Mouse (Mus musculus) mesoderm, embryonic 11.5 days (tissue): ENCODE data around the gene Gapdh.

Experiments
- DNase-seq: peaks from one replicate; pipeline ENCODE4 v3.0.0-alpha.2; 2012; ENCODE audit warnings: low read depth, low spot score

Gapdh gene

DNA sequence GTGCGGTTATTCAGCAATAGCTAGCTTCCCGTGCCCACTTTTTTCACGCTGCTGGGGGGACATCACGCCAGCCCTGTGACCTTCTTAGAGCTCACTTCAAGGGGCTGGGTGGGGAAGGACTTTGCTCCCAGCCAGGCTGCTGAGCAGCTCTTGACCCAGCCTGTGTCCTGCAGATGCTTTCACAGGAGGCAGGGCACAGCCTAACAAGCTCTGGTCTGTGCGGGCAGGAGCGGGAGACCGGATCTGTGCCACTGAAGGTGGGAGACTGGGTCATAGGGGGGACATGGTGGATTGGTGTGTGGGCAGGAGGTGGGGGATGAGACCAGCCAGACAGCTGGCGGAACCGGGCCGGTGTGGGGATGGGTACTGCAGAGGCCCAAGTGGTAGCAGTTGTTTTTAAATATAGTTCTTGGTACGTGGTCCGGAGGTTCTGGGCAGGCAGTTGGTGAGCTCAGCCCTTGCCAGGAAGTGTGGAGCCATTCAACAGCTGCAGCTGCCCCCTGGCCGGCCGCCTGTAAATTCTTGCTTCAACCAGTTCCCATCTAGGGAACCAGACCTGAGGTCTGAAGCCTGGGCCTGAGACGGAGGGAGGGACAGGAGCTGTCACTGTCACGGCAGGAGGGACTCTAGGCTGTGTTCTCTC, 17.2 kb downstream of the Gapdh start:
- no peak for DNase-seq

DNA sequence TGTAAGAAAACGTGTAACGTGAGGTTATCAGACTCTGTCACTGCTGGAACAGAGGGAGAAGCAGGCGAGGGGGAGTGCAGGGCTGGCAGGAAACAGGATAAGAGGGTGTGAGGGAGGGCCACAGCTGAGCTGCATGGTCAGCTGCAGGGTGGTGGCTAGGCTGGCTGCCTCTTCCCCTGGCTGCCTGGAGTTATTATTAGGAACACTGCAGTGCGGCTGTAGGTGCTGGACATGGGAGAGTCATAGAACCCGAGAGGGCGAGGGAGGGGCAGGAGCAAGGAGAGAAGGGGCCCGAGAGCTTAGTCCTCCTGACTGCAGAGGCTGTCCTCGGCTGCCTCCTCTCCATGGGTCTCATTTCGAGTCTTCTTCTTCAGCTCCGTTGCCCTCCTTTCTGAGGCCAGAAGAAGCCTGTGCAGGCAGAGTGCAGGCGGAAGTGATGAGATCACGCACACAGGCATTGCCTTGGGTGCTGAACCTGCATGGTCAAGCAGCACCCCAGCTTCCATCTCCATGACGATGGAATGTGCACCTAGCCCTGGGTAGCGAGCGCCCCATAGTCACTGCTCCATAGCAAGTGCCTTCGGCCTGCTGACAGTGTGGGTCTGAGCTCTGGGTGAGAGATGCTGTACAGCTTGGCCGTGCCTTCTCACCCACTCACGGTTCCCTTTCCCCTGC, 17.9 kb downstream of the Gapdh start:
- no peak for DNase-seq

DNA sequence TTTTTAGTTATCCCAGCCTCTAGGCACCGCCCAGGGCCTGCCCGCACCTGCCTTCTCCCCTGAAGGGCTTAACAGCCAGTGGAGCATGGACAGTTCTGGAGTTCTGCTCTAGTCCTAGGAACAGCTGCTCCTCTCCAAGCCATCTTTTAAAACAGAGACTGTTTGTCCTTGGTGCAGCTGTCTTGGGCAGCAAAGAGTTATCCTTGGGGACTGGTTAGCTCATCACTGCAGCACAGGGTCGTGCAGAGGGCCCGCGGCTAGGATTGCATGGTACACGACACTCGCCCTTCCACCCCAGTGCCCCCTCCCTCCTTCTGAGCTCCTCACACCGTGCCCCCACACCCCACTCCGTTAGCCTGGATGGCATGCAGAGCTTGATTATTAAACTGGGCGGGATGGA, 18.9 kb downstream of the Gapdh start:
- DNase-seq: no peak

DNA sequence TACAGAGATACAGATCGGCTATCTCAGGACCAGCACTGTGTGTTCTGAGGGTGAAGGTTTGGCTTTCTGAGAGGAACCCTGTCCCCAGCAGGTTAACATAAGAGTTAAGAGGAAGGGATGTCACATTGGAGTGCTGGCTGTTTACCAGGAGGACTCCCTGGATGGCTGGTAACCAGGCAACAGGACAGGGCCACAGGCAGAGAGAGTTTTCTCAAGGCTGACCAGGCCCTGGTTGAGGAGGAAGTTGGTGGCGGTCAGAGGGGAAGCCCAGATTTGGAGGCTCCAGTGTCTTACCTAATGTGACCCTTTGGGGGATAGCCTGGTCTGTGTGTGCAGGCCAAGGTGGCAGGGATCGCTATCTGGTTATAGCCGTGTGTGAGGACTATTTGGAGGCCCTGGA, 19.5 kb downstream of the Gapdh start:
- DNase-seq: no peak

DNA sequence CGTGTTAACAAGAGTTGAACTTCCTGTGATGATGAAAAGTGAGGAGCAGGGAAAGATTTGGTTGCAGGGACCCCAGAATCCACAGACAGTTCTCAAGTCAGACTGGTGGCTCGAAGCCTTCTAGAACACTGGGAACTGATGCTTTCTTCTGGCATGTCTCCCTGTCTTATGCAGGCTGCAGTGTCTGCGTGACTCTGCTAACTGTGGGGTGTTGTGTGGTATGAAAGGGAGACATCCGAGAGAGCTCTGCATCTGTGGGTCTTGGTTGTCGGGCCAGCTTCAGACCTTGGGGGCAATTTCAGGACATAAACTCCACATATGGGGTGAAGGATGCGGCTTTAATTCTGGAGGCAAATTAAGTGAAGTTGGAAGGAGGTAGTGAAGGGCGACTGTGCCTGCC, 20.1 kb downstream of the Gapdh start:
- no peak for DNase-seq

DNA sequence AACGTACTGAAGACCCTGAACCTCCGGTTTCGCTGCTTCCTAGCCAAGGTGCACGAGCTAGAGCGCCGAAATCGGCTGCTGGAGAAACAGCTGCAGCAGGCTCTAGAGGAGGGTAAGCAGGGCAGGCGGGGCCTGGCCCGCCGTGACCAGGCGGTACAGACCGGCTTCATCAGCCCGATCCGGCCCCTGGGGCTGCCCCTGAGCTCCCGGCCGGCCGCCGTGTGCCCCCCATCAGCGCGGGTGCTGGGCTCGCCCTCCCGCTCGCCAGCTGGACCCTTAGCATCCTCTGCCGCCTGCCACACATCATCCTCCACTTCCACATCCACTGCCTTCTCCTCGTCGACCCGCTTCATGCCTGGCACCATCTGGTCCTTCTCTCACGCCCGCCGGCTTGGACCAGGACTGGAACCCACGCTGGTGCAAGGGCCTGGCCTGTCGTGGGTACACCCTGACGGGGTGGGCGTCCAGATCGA, 20.8 kb downstream of the Gapdh start:
- no peak for DNase-seq

DNA sequence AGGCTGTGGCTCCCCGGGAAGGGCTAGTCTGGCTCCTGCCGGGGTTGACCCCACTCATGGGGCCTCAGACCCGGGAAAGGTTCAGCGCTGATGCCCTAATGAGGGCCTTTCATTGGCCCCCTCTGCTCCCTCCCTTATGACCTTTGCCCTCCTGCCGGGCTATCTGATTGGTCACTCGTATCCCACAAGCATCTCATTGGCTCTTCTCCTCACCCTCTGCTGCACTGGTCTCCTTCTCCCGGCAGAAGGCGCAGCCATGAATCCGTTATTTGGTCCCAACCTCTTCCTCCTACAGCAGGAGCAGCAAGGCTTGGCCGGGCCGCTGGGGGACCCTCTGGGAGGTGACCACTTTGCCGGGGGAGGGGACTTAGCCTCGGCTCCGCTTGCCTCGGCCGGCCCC, 21.3 kb downstream of the Gapdh start, which contains the start of gene Iffo1:
Gene Iffo1 (plus strand): TSS at position 241 of the 400 bp plus-strand sequence.
- DNase-seq: peak; percentile 96

DNA sequence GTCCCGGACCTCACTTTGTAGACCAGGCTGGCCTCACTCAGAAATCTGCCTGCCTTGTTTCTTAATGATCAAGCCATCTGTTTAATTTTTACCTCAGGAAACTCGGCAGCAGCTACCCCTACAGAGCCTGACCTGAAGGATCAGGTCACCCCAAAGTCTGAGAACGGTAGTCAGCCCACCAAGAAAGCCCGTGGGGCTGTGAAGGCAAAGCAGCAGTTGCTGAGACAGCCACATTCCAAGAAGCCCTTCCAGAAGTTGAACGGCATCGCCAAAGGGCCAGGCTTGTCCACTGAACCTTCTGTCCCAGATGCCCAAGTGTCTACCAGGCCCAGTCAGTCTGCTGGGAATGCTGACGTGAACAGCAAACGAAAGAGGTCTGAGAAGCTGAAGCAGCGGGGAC, 22.4 kb downstream of the Gapdh start:
- DNase-seq: no peak

DNA sequence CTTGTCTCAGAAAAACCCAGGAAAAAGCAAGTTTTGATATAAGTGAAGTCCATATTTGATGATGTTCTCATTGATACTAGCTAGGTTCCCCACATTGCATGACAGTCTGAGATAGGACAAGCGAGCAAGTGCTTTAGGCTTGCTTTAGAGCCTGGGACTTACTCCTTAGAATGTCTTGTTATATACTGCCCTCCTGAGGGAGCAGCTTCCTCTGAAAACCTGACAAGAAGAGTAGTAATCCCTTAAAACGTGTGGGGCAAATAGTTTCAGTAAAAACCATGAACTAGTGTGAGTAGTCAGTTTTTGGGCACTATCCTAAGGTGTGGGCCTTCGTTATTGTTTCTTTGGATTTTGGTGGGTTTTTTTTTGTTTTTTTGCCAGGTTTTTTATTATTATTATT, 23.1 kb downstream of the Gapdh start:
- no peak for DNase-seq

DNA sequence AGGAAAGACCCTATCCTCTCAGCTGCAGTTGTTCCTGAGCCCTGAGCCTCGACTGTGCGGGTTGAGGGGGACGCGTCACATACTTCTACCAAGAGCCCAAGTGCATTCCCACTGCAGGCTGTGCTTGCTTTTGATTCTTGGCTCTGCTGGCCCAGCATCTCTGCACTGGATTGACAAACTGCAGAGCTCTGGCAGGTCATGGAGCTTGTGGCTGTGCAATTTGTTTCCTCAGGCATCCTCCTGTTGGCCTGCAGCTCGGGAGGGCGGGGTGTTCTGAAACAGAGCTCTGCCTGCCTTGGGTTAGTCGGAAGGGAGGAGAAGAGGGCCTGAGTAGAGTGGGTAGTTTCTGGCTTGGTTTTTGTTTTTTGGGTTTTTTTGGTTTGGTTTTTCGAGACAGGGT, 23.8 kb downstream of the Gapdh start:
- no peak for DNase-seq

DNA sequence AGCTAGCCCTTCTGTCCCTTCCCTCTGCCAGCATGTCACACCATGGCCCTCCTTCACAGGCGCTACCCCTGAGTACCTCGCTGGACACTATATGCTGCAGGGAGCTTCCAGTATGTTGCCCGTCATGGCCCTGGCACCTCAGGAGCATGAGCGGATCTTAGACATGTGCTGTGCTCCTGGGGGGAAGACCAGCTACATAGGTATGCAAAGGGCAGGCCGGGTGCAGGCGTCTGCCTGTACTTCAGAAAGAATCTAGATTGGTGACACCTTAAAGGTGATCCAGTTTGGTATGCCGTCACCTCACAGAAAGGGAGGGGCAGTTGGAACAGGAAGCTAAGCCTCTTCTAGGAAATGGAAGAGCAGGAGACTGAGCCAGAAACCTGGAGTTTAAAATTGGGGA, 26.5 kb downstream of the Gapdh start:
- DNase-seq: no peak

DNA sequence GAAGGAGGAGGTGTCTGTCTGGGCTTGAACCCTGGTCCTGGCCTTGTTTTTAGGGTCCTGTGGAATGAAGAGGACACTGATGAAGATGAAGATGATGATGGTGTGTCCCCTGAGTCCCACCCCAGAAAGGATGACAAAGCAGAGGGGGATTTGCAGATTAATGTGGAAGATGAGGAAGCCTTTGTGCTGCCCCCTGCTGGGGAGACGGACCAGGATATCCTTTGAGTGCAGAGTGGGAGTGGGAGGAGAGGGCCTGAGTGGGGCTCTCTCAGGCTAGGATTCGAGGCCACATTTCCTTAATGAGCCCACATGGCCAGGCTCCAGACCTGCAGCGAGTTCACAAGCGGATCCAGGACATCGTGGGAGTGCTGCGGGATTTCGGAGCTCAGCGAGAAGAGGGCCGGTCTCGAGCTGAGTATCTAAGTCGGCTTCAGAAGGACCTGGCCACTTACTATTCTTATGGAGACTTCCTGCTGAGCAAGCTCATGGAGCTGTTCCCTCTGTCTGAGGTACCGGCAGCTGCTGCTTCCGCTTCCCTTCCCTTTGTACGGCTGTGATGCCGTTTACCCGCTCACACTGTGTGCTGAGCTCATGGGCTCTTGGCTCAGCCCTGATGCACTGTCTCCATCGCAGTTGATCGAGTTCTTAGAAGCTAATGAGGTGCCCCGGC, 29.1 kb downstream of the Gapdh start:
- peak; percentile 48 for DNase-seq

DNA sequence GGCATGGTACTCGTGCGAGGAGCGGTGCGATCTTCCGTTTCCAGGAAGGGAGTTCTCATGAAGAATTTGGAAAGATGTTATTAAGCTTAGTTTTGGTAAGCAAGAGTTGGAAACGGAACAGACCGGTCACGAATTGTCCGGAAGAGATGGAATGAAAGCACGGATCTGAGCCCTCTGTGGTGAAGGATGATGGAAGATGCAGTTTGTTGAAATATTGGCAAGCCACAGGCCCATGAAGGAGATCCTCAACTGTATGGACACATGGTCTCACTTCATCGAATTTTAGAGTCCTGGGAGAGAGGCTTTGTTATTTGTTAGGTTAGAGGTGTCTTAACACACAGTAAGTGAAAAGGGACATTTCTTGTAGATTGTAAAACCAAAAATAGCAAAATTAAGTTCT, 33.8 kb downstream of the Gapdh start:
- DNase-seq: no peak

DNA sequence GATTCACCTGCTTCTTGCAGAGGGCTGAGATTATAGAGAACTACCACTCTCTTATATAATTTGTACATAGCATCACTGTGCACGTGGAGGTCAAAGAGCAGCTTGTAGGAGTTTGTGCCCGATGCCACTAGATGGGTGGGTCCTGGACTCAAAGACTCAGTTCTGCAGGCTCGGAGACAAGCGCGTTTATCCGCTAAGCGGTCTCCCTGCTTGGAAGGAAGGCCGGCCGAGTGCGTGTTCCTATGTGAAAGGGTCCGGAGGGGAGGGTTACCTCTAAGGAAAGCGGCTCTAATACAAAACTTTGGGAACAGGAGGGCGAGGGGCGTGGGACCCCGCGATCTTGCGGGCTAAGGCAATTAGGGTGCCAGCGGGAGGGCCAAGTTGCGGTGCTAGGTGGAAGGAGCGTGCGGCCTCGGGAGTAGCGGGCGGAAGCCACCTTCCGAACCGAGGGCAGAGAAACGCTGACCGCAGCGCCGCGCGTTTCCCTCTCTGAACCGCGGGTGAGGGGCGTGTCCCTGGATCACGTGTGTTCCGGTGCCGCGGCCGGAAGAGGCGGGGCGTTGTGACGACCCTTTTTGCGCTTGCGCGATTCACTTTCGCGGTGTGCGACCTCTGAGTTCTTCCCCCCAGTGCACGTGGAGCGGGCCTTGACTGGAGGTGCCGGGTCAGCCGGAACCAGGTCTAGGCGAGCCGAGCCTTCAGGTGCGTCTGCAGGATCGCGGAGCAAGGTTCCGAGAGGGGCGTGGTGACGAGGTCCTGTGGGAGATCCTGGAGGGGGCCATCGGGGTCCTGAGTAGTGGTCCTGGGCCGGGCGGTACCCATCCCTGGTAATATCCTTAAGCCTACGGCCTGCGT, 34.7 kb downstream of the Gapdh start, which contains the start of gene Nop2:
Gene Nop2 (plus strand): TSS at position 608 of the 855 bp plus-strand sequence.
- DNase-seq: peak; percentile 95

DNA sequence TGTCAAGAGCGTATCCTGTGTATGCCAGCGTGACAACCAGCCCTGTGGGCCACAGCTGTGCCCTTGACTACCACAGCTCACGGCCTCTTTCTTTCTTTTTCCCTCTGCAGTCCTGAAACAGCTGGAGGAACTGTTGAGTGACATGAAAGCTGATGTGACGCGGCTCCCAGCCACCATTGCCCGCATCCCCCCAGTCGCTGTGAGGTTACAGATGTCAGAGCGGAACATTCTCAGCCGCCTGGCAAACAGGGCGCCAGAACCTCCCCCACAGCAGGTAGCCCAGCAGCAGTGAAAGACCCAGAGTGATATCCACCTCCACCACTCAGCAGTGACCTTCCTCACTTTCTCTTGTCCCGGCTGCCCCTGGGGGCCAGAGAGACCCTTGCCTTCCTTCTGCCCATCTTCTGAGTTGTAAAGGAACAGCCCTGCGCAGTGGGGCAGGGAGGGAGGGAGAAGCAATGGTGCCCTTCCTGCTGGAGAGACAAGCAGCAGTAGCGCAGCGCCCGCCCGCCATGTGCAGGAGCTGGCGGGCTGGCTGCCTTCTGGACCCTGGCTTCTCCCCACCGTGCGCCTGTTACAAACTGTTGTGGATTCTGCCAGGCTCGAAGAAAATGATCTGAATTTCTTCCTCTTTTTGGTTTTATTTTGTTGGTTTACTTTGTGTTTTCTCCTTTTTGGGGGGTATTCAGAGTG, 36.4 kb downstream of the Gapdh start:
- no peak for DNase-seq

DNA sequence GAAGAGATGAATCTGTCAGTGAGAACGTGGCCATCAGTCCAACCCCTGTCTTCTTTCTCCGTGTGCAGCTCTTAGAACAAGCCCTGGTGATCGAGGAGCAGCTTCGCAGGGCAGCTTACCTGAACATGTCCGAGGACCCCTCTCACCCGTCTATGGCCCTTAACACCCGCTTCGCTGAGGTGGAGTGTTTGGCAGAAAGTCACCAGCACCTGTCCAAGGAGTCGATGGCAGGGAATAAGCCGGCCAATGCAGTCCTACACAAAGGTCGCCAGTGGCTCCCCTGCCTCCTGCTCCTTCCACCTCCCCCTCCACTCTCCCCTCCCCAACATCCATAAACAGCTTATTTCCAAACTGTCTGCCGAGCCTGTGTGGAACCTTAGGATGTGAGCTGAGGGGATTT, 37.5 kb downstream of the Gapdh start:
- DNase-seq: no peak

DNA sequence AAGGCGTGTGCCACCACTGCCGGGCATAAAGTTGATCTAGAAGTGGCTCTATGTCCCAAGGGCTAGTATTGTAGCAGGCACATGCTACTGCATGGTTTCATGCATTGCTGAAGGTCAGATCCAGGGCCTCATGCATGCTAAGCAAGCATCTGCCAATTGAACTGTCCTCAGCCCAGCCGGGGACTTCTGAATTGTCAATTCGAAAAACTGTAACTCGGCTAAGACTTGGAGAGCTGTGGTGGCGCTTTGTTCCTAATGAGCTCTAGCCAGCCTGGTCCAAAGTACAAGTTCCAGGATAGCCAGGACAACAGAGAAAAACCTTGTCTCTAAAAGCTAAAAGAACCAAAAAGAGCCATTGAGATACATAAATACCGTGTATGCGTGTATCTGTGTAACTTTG, 46.9 kb downstream of the Gapdh start:
- no peak for DNase-seq

DNA sequence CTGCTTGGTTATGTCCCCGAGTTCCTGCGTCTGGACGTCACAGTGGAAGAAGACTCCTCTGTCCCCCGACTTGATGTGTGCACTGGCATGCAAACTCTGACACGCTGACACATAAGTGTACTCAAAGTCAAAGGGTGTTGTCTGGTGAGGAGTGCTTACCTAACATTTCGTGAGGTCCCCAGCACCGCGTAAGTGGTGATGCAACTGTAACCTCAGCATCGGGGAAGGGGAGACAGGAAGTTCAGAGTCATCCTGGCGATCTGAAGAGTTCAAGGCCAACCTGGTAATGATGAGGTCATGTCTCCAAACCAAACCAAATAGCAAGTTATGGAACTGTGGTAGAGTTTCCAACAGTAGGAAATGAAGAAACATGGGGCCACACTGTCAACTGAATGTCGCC, 53.7 kb downstream of the Gapdh start:
- DNase-seq: no peak
